Mouse (Mus musculus) thymus, adult 2 months (tissue): ENCODE measurements around the gene Olfr1289.

ENCODE experiments used
- CTCF ChIP-seq: fragments of 200-500 bp; IDR thresholded peaks from 2 replicates; pipeline ENCODE4 v1.5.1; 2012; ENCODE audit warnings: mild to moderate bottlenecking, control low read depth, low read length, moderate library complexity, borderline replicate concordance; ENCODE audit not compliant: control insufficient read depth, poor library complexity, insufficient read depth; ENCODE audit errors: extremely low read depth
- POLR2A ChIP-seq: fragments of 200-500 bp; IDR thresholded peaks from 2 replicates; pipeline ENCODE4 v1.6.1; 2012; ENCODE audit warnings: mild to moderate bottlenecking, low read length, control low read depth, moderate library complexity; ENCODE audit not compliant: control insufficient read depth, poor library complexity, insufficient read depth; ENCODE audit errors: extremely low read depth

GRCm38 (mm10) chr2:111493729-111494128, 13.1 kb downstream of the Olfr1289 start, which contains the start of gene Olfr1290:
- TF ChIP-seq CTCF (no peak), POLR2A (no peak)
